Mouse (Mus musculus) hindbrain, postnatal 0 days (tissue): ENCODE measurements at regions not wholly inside any gene's neighbourhood (a gene's known extent, or its start where the extent isn't known, plus 50 kb on each side); places are given as distances from the start of the nearest gene placed in this dataset.

Source experiments
- ATAC-seq: fragments of 200-750 bp; cut with Nextera tagmentation; 2 replicates; pipeline ENCODE4 v1.8.0; 2017; ENCODE audit warnings: mild to moderate bottlenecking, moderate TSS enrichment, moderate library complexity
- DNase-seq: peaks from one replicate; pipeline ENCODE4 v3.0.0-alpha.2; 2015; ENCODE audit warnings: low spot score
- H3K27ac ChIP-seq: fragments of 300-500 bp; sonication (generic); 2 replicates; pipeline ENCODE4 v1.5.1; 2014; ENCODE audit warnings: mild to moderate bottlenecking
- H3K27me3 ChIP-seq: fragments of 300-500 bp; sonication (generic); 2 replicates; pipeline ENCODE4 v1.6.1; 2014; ENCODE audit warnings: low read length, mixed read lengths; ENCODE audit not compliant: insufficient read depth
- H3K36me3 ChIP-seq: fragments of 300-500 bp; sonication (generic); 2 replicates; pipeline ENCODE4 v1.6.1; 2014; ENCODE audit warnings: low read length, mixed read lengths; ENCODE audit not compliant: insufficient read depth
- H3K4me1 ChIP-seq: fragments of 300-500 bp; sonication (generic); 2 replicates; pipeline ENCODE4 v1.6.1; 2014; ENCODE audit warnings: antibody characterized with exemption, low read length, mixed read lengths; ENCODE audit not compliant: insufficient read depth
- H3K4me2 ChIP-seq: fragments of 300-500 bp; sonication (generic); 2 replicates; pipeline ENCODE4 v1.6.1; 2014; ENCODE audit warnings: low read depth, mild to moderate bottlenecking, low read length, moderate library complexity, mixed read lengths
- H3K4me3 ChIP-seq: fragments of 300-500 bp; sonication (generic); 2 replicates; pipeline ENCODE4 v1.5.1; 2014; ENCODE audit warnings: low read length
- H3K9ac ChIP-seq: fragments of 300-500 bp; sonication (generic); replicated peaks from 2 replicates; pipeline ENCODE4 v1.6.1; 2014; ENCODE audit warnings: mild to moderate bottlenecking, low read length, moderate library complexity, mixed read lengths
- H3K9me3 ChIP-seq: fragments of 300-500 bp; sonication (generic); 2 replicates; pipeline ENCODE4 v1.6.1; 2016; ENCODE audit warnings: low read length, mixed read lengths
- CTCF ChIP-seq: IDR thresholded peaks from 2 replicates; pipeline ENCODE4 v1.5.1; 2016; ENCODE audit warnings: antibody characterized with exemption, control low read depth, low read depth
- WGBS: fragments of 180-500 bp; shearing (Covaris S2); extraction: QIAGEN DNeasy Blood & Tissue Kit; methylation state at CpG from one replicate; pipeline ENCODE4 v1.1.7; 2014; 5-methylcytosine and 5-hydroxymethylcytosine counted together

- H3K9me3 ChIP-seq = no peaks in the 10 kb centered on the region
- H3K4me3 ChIP-seq = no peak overlapping the region
- 31% methylated on average over 3 of the region's 3 CpGs for WGBS
- ATAC-seq (no peak), DNase-seq (peak; percentile 16)
- no peak overlapping the region for H3K27ac ChIP-seq
- H3K4me2 ChIP-seq = no peak overlapping the region
- no peaks in the 10 kb centered on the region for H3K4me1 ChIP-seq
- no peak for TF ChIP-seq CTCF
- H3K9ac ChIP-seq = no peak overlapping the region
- H3K27me3 ChIP-seq = no peaks in the 10 kb centered on the region
- H3K36me3 ChIP-seq = no peaks in the 10 kb centered on the region
Observed at GRCm38 (mm10) chr11:19160227-19160626, 141.4 kb upstream of the Meis1 start.

GRCm38 (mm10) chr11:19160669-19161068 is 141.9 kb upstream of the Meis1 start:
- ATAC-seq (no peak), DNase-seq (no peak)
- Histone ChIP-seq H3K9ac (no peak overlapping the region), H3K27me3 (no peaks in the 10 kb centered on the region), H3K4me2 (no peak overlapping the region), H3K36me3 (no peaks in the 10 kb centered on the region), H3K4me1 (no peaks in the 10 kb centered on the region), H3K27ac (no peak overlapping the region), H3K4me3 (no peak overlapping the region), H3K9me3 (no peaks in the 10 kb centered on the region)
- TF ChIP-seq CTCF = no peak
- WGBS = 21% methylated on average over 5 of the region's 5 CpGs

DNA sequence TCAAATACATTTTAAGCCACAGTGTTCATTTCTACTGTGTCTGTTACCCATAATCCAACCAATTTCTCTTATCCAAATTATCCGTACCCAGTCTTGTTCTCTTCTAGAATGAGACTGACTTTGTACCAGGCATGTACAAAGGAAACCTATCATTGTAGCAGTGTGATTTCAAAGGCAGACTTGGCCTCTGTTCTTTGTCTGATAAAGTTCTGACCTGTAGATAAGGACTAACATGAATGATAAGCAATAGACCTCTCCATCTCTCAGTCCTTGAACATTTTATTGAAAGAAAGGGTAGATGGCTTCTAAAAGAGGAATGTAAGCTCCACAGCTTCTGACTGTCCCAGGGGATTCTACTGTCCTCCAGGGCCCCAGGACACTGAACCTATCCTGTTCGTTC is 152.2 kb upstream of the Meis1 start:
- no peak for ATAC-seq
- TF ChIP-seq CTCF = no peak
- H3K36me3 ChIP-seq = no peaks in the 10 kb centered on the region

GRCm38 (mm10) chr11:19174305-19175017 is 155.7 kb upstream of the Meis1 start:
- WGBS = 80% methylated on average over 13 of the region's 13 CpGs
- Histone ChIP-seq H3K9me3 (no peaks in the 10 kb centered on the region), H3K4me2 (no peak overlapping the region), H3K4me3 (no peak overlapping the region), H3K4me1 (no peaks in the 10 kb centered on the region), H3K9ac (no peak overlapping the region), H3K27me3 (no peaks in the 10 kb centered on the region), H3K27ac (no peak overlapping the region), H3K36me3 (no peaks in the 10 kb centered on the region)
- DNase-seq (no peak), ATAC-seq (no peak)
- TF ChIP-seq CTCF = no peak

More for the DNA sequence above, 152.2 kb upstream of the Meis1 start:
- Histone ChIP-seq H3K9ac (no peak overlapping the region), H3K4me3 (no peak overlapping the region), H3K9me3 (no peaks in the 10 kb centered on the region), H3K27ac (no peak overlapping the region), H3K27me3 (no peaks in the 10 kb centered on the region), H3K4me1 (no peaks in the 10 kb centered on the region), H3K4me2 (no peak overlapping the region)
- DNase-seq = no peak
- 86% methylated on average over 2 of the region's 2 CpGs for WGBS

DNA sequence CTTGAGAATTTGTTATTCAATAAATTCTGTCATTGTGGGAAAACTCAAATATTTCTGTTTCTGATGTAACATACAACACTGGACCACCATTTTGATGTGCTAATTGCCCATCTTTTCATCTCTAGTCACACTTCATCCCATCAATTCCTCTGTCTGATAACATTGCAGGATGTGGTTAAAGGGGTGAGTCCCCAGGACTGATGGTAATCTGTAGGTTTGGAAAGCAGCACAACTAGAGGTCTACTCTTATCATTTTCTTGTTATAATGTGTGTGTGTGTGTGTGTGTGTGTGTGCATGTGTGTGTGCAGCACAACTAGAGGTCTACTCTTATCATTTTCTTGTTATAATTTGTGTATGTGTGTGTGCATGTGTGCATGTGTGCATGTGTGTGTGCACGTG is 160.5 kb upstream of the Meis1 start:
- no peak for DNase-seq
- 92% methylated on average over 1 of the region's 1 CpGs for WGBS
- Histone ChIP-seq H3K27ac (no peak overlapping the region), H3K9ac (no peak overlapping the region), H3K4me2 (no peak overlapping the region), H3K36me3 (no peaks in the 10 kb centered on the region), H3K4me1 (no peaks in the 10 kb centered on the region), H3K9me3 (no peaks in the 10 kb centered on the region), H3K27me3 (no peaks in the 10 kb centered on the region), H3K4me3 (no peak overlapping the region)
- no peak for ATAC-seq
- TF ChIP-seq CTCF = no peak

DNA sequence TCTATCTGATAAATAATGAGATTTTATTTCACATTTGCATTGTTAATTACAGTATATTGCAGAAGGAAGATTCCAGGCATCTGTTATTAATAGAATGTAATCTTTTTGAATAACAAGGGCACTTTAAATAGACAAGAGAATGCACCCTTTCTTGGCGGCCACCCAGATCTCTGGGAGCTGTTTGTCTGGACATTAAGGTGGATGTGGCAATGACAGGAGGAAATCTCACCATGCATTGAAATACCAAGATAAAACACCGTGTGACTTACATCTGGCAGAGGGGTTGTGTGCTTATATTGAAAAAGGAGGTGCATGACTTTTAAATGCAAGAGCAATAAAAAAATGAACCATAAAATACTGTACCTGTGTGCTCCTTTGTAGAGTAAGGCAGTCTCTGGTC is 171.0 kb upstream of the Meis1 start:
- TF ChIP-seq CTCF = no peak
- DNase-seq = no peak
- no peak overlapping the region for H3K4me3 ChIP-seq
- WGBS = 71% methylated on average over 2 of the region's 2 CpGs
- H3K27me3 ChIP-seq = no peaks in the 10 kb centered on the region
- H3K9ac ChIP-seq = no peak overlapping the region
- no peak overlapping the region for H3K4me2 ChIP-seq
- H3K4me1 ChIP-seq = no peaks in the 10 kb centered on the region
- ATAC-seq = no peak
- no peak overlapping the region for H3K27ac ChIP-seq
- no peaks in the 10 kb centered on the region for H3K9me3 ChIP-seq
- H3K36me3 ChIP-seq = no peaks in the 10 kb centered on the region

- H3K4me1 ChIP-seq = no peaks in the 10 kb centered on the region
- no peak overlapping the region for H3K9ac ChIP-seq
- WGBS = 52% methylated on average over 1 of the region's 1 CpGs
- no peaks in the 10 kb centered on the region for H3K27me3 ChIP-seq
- no peak overlapping the region for H3K4me2 ChIP-seq
- ATAC-seq (no peak), DNase-seq (no peak)
- no peak overlapping the region for H3K4me3 ChIP-seq
- no peaks in the 10 kb centered on the region for H3K36me3 ChIP-seq
- no peaks in the 10 kb centered on the region for H3K9me3 ChIP-seq
- no peak overlapping the region for H3K27ac ChIP-seq
- no peak for TF ChIP-seq CTCF
Observed at GRCm38 (mm10) chr11:19194464-19194863, 175.7 kb upstream of the Meis1 start.
